Mouse (Mus musculus): Measurements from ENCODE around the gene Zfp969.
"Not testable (repeated sequence)": the region's sequence is repeated elsewhere in the genome, so short reads cannot be mapped to it uniquely, and the experiment has no call there.

Gene Zfp969

GRCm38 (mm10) chr2:175703546-175703945 lies at the start of gene Zfp969:
TSS of gene Zfp969 (minus strand) at chr2:175703646.
- DNase-seq (ENCODE audit: low read depth, low spot score), result not testable (repeated sequence)

DNA sequence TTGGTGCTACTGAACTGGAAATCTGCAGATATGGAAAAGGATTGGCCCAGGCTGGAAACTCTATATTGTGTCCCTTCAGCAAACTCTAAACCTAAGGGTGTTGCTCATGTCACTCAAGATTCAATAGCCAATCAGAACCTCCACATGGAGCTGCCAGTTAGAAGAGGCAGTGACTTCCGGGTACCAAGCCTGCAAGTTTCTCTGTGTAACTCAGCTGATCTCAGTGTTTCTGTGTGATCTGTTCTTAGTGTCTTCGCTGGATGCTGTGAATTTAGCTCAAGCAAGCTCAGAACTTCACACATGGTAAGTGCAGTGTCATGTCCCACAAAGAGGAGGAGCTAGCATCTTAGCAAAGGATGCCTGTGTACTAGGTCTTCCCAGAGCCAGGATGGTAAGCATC lies 37.8 kb upstream of the Zfp969 start, which contains the start of gene Gm2007:
Gene Gm2007 (plus strand): TSS at position 301 of the 400 bp plus-strand sequence.
- not testable (repeated sequence) for DNase-seq (ENCODE audit: low read depth, low spot score)

DNA sequence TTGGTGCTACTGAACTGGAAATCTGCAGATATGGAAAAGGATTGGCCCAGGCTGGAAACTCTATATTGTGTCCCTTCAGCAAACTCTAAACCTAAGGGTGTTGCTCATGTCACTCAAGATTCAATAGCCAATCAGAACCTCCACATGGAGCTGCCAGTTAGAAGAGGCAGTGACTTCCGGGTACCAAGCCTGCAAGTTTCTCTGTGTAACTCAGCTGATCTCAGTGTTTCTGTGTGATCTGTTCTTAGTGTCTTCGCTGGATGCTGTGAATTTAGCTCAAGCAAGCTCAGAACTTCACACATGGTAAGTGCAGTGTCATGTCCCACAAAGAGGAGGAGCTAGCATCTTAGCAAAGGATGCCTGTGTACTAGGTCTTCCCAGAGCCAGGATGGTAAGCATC lies 59.8 kb downstream of the Zfp969 start, which contains the start of gene Gm11007:
Gene Gm11007 (plus strand): TSS at position 301 of the 400 bp plus-strand sequence.
- not testable (repeated sequence) for DNase-seq (ENCODE audit: low read depth, low spot score)

Data from CD4-positive, CD25-positive, alpha-beta regulatory T cell, adult 2 months (primary cell).